Mouse (Mus musculus): Measurements from ENCODE around the gene Slc33a1. TPM values are rescaled to one million over a fixed set of nuclear protein-coding genes. Genes with fewer than 3 reads are reported as not detected.

Gene Slc33a1
- polyA plus RNA-seq (2015; fragmentation: Nextera tagmentation; extraction: Ambion mirVana): 24.6 and 25.4 TPM in 2 replicates

GRCm38 (mm10) chr3:63964100-63964921, at the start of gene Slc33a1:
Gene Slc33a1, minus strand, starts transcription at chr3:63964768.
- peak within 1 kb of the TSS; percentile 86 for H3K4me3 ChIP-seq (ENCODE audit: low read depth, low read length)
- H3K27ac ChIP-seq (replicated peaks): peak within 1 kb of the TSS; percentile 95
- no peaks in the 10 kb centered on the region for H3K4me1 ChIP-seq (replicated peaks; ENCODE audit: control insufficient read depth, insufficient read depth)
- peak within 1 kb of the TSS; percentile 91 for H3K9ac ChIP-seq (ENCODE audit: low read length)
- WGBS: under 1% methylated on average over 68 of the region's 69 CpGs
- peak; percentile 23; the same call in 1 of the 2 replicates for TF ChIP-seq CTCF (IDR thresholded peaks at IDR 0.05; ENCODE audit: low read depth)
- no peak for TF ChIP-seq EP300 (optimal IDR thresholded peaks at IDR 0.05)
- H3K27me3 ChIP-seq (ENCODE audit: control insufficient read depth, insufficient read depth, low read length): no peaks in the 10 kb centered on the region
- peak within 1 kb of the TSS; percentile 85 for H3K4me2 ChIP-seq (replicated peaks; ENCODE audit: low read depth)
- H3K36me3 ChIP-seq (ENCODE audit: control insufficient read depth, insufficient read depth, low read length): no peaks in the 10 kb centered on the region
- H3K9me3 ChIP-seq (ENCODE audit: control insufficient read depth, low read length): no peaks in the 10 kb centered on the region
- ATAC-seq (ENCODE audit: low FRiP score, low TSS enrichment) (peak; percentile 98), DNase-seq (ENCODE audit: low spot score) (peak; percentile 99)

- Histone ChIP-seq H3K4me1 (replicated peaks; ENCODE audit: control insufficient read depth, insufficient read depth) (no peaks in the 10 kb centered on the region), H3K9me3 (ENCODE audit: control insufficient read depth, low read length) (no peaks in the 10 kb centered on the region), H3K9ac (ENCODE audit: low read length) (no peak overlapping the region), H3K27ac (replicated peaks) (no peak overlapping the region), H3K4me3 (ENCODE audit: low read depth, low read length) (no peak overlapping the region), H3K27me3 (ENCODE audit: control insufficient read depth, insufficient read depth, low read length) (no peaks in the 10 kb centered on the region), H3K36me3 (ENCODE audit: control insufficient read depth, insufficient read depth, low read length) (peaks cover 17% of the 10 kb centered on the region), H3K4me2 (replicated peaks; ENCODE audit: low read depth) (no peak overlapping the region)
- 90% methylated on average over 3 of the region's 3 CpGs for WGBS
- DNase-seq (ENCODE audit: low spot score) (no peak), ATAC-seq (ENCODE audit: low FRiP score, low TSS enrichment) (no peak)
- TF ChIP-seq EP300 (optimal IDR thresholded peaks at IDR 0.05) (no peak), CTCF (IDR thresholded peaks at IDR 0.05; ENCODE audit: low read depth) (no peak)
Observed at GRCm38 (mm10) chr3:63988722-63989440, 24.3 kb upstream of the Slc33a1 start.

- H3K27me3 ChIP-seq (ENCODE audit: control insufficient read depth, insufficient read depth, low read length): no peaks in the 10 kb centered on the region
- 87% methylated on average over 1 of the region's 1 CpGs for WGBS
- no peak overlapping the region for H3K4me2 ChIP-seq (replicated peaks; ENCODE audit: low read depth)
- H3K27ac ChIP-seq (replicated peaks): no peak overlapping the region
- no peaks in the 10 kb centered on the region for H3K4me1 ChIP-seq (replicated peaks; ENCODE audit: control insufficient read depth, insufficient read depth)
- no peak for TF ChIP-seq CTCF (IDR thresholded peaks at IDR 0.05; ENCODE audit: low read depth)
- TF ChIP-seq EP300 (optimal IDR thresholded peaks at IDR 0.05): no peak
- DNase-seq (ENCODE audit: low spot score) (no peak), ATAC-seq (ENCODE audit: low FRiP score, low TSS enrichment) (no peak)
- peaks cover 12% of the 10 kb centered on the region for H3K36me3 ChIP-seq (ENCODE audit: control insufficient read depth, insufficient read depth, low read length)
- no peaks in the 10 kb centered on the region for H3K9me3 ChIP-seq (ENCODE audit: control insufficient read depth, low read length)
- H3K4me3 ChIP-seq (ENCODE audit: low read depth, low read length): no peak overlapping the region
- no peak overlapping the region for H3K9ac ChIP-seq (ENCODE audit: low read length)
Observed at GRCm38 (mm10) chr3:63986656-63987055, 22.1 kb upstream of the Slc33a1 start.

GRCm38 (mm10) chr3:63977895-63978294, 13.3 kb upstream of the Slc33a1 start:
- Histone ChIP-seq H3K9ac (ENCODE audit: low read length) (no peak overlapping the region), H3K4me3 (ENCODE audit: low read depth, low read length) (no peak overlapping the region), H3K9me3 (ENCODE audit: control insufficient read depth, low read length) (no peaks in the 10 kb centered on the region), H3K36me3 (ENCODE audit: control insufficient read depth, insufficient read depth, low read length) (0 out of 2 replicates have a peak, but pooled peaks cover 6% of the 10 kb centered on the region), H3K4me1 (replicated peaks; ENCODE audit: control insufficient read depth, insufficient read depth) (no peaks in the 10 kb centered on the region), H3K27me3 (ENCODE audit: control insufficient read depth, insufficient read depth, low read length) (no peaks in the 10 kb centered on the region), H3K4me2 (replicated peaks; ENCODE audit: low read depth) (0 out of 2 replicates have a peak overlapping the region, but pooled peaks have one; percentile 12), H3K27ac (replicated peaks) (no peak overlapping the region)
- no peak for TF ChIP-seq CTCF (IDR thresholded peaks at IDR 0.05; ENCODE audit: low read depth)
- TF ChIP-seq EP300 (optimal IDR thresholded peaks at IDR 0.05): no peak
- WGBS: 71% methylated on average over 4 of the region's 4 CpGs
- DNase-seq (ENCODE audit: low spot score) (no peak), ATAC-seq (ENCODE audit: low FRiP score, low TSS enrichment) (no peak)

GRCm38 (mm10) chr3:63975955-63976908, 11.7 kb upstream of the Slc33a1 start, which contains the start of gene Gmps:
Gene Gmps, plus strand, starts transcription at chr3:63976106.
- Histone ChIP-seq H3K36me3 (ENCODE audit: control insufficient read depth, insufficient read depth, low read length) (0 out of 2 replicates have a peak, but pooled peaks cover 4% of the 10 kb centered on the region), H3K4me2 (replicated peaks; ENCODE audit: low read depth) (peak within 1 kb of the TSS; percentile 82), H3K4me1 (replicated peaks; ENCODE audit: control insufficient read depth, insufficient read depth) (no peaks in the 10 kb centered on the region), H3K4me3 (ENCODE audit: low read depth, low read length) (peak within 1 kb of the TSS; percentile 75), H3K27me3 (ENCODE audit: control insufficient read depth, insufficient read depth, low read length) (no peaks in the 10 kb centered on the region), H3K9ac (ENCODE audit: low read length) (peak within 1 kb of the TSS; percentile 95), H3K27ac (replicated peaks) (peak within 1 kb of the TSS; percentile 93), H3K9me3 (ENCODE audit: control insufficient read depth, low read length) (no peaks in the 10 kb centered on the region)
- ATAC-seq (ENCODE audit: low FRiP score, low TSS enrichment): peak; percentile 100
- TF ChIP-seq CTCF (IDR thresholded peaks at IDR 0.05; ENCODE audit: low read depth) (no peak; the same call in 1 of the 2 replicates), EP300 (optimal IDR thresholded peaks at IDR 0.05) (peak; percentile 30)
- WGBS: under 1% methylated on average over 67 of the region's 67 CpGs
- peak; percentile 94 for DNase-seq (ENCODE audit: low spot score)
